Mouse (Mus musculus) heart, embryonic 15.5 days (tissue): ENCODE data around the gene Grxcr1. TPM values are rescaled to one million over a fixed set of nuclear protein-coding genes. Genes with fewer than 3 reads are reported as not detected.

Experiments used
- ATAC-seq: fragments of 200-750 bp; cut with Nextera tagmentation; replicated peaks from 2 replicates; pipeline ENCODE4 v1.8.0; 2017; ENCODE audit warnings: low read depth, moderate TSS enrichment; ENCODE audit not compliant: insufficient number of reproducible peaks, insufficient read depth, low FRiP score
- H3K27ac ChIP-seq: fragments of 300-500 bp; sonication (generic); 2 replicates; pipeline ENCODE4 v1.5.1; 2015; ENCODE audit warnings: mild to moderate bottlenecking, inconsistent platforms
- H3K27me3 ChIP-seq: fragments of 300-500 bp; sonication (generic); 2 replicates; pipeline ENCODE4 v1.6.1; 2015; ENCODE audit warnings: inconsistent platforms
- H3K36me3 ChIP-seq: fragments of 300-500 bp; sonication (generic); 2 replicates; pipeline ENCODE4 v1.6.1; 2015; ENCODE audit warnings: mild to moderate bottlenecking, inconsistent platforms
- H3K4me1 ChIP-seq: fragments of 300-500 bp; sonication (generic); replicated peaks from 2 replicates; pipeline ENCODE4 v1.6.1; 2015; ENCODE audit warnings: inconsistent platforms
- H3K4me2 ChIP-seq: fragments of 300-500 bp; sonication (generic); 2 replicates; pipeline ENCODE4 v1.6.1; 2015; ENCODE audit warnings: inconsistent platforms, mild to moderate bottlenecking, moderate library complexity
- H3K4me3 ChIP-seq: fragments of 300-500 bp; sonication (generic); 2 replicates; pipeline ENCODE4 v1.5.1; 2015; ENCODE audit warnings: mild to moderate bottlenecking, inconsistent platforms
- H3K9ac ChIP-seq: fragments of 300-500 bp; sonication (generic); 2 replicates; pipeline ENCODE4 v1.6.1; 2015; ENCODE audit warnings: mild to moderate bottlenecking, inconsistent platforms
- H3K9me3 ChIP-seq: fragments of 300-500 bp; sonication (generic); replicated peaks from 2 replicates; pipeline ENCODE4 v1.6.1; 2016; ENCODE audit warnings: inconsistent platforms
- WGBS: fragments of 180-500 bp; shearing (Covaris S2); methylation state at CpG from one replicate; pipeline ENCODE4 v1.1.7; 2015; ENCODE audit warnings: mixed read lengths; 5-methylcytosine and 5-hydroxymethylcytosine counted together
- polyA plus RNA-seq: library from polyadenylated mRNA; unstranded; fragments of >200 nt; fragmentation: Nextera tagmentation; extraction: Ambion mirVana; gene quantifications from 2 replicates; pipeline ENCODE4 v1.2.1, GENCODE M21; 2015

Gene Grxcr1
- polyA plus RNA-seq, 1 experiment from 2014 or later, result not detected

- Histone ChIP-seq H3K27me3 (no peaks in the 10 kb centered on the region), H3K9me3 (no peaks in the 10 kb centered on the region), H3K27ac (no peak overlapping the region), H3K36me3 (no peaks in the 10 kb centered on the region), H3K4me3 (no peak overlapping the region), H3K9ac (no peak overlapping the region), H3K4me2 (no peak overlapping the region), H3K4me1 (no peaks in the 10 kb centered on the region)
- WGBS, result 63% methylated on average over 2 of the region's 2 CpGs
- no peak for ATAC-seq
Measured at GRCm38 (mm10) chr5:68093085-68093484, 61.5 kb downstream of the Grxcr1 start.

- Histone ChIP-seq H3K9ac (no peak overlapping the region), H3K36me3 (no peaks in the 10 kb centered on the region), H3K27me3 (no peaks in the 10 kb centered on the region), H3K27ac (no peak overlapping the region), H3K4me1 (no peaks in the 10 kb centered on the region), H3K4me2 (no peak overlapping the region), H3K9me3 (no peaks in the 10 kb centered on the region), H3K4me3 (no peak overlapping the region)
- WGBS, result 86% methylated on average over 5 of the region's 5 CpGs
- ATAC-seq, result no peak
Measured at GRCm38 (mm10) chr5:68097665-68098624, 66.3 kb downstream of the Grxcr1 start.

GRCm38 (mm10) chr5:68112430-68113036 lies 80.9 kb downstream of the Grxcr1 start:
- no peak for ATAC-seq
- Histone ChIP-seq H3K27ac (no peak overlapping the region), H3K9ac (no peak overlapping the region), H3K9me3 (no peaks in the 10 kb centered on the region), H3K4me1 (no peaks in the 10 kb centered on the region), H3K36me3 (no peaks in the 10 kb centered on the region), H3K4me2 (no peak overlapping the region), H3K27me3 (no peaks in the 10 kb centered on the region), H3K4me3 (no peak overlapping the region)
- WGBS, result 56% methylated on average over 6 of the region's 6 CpGs

GRCm38 (mm10) chr5:68120880-68121279 lies 89.2 kb downstream of the Grxcr1 start:
- no peak for ATAC-seq
- Histone ChIP-seq H3K4me3 (no peak overlapping the region), H3K9me3 (no peaks in the 10 kb centered on the region), H3K9ac (no peak overlapping the region), H3K27me3 (no peaks in the 10 kb centered on the region), H3K27ac (no peak overlapping the region), H3K4me1 (no peaks in the 10 kb centered on the region), H3K36me3 (no peaks in the 10 kb centered on the region), H3K4me2 (no peak overlapping the region)
- WGBS, result 32% methylated on average over 2 of the region's 2 CpGs

- 71% methylated on average over 3 of the region's 3 CpGs for WGBS
- Histone ChIP-seq H3K4me2 (no peak overlapping the region), H3K9ac (no peak overlapping the region), H3K27ac (no peak overlapping the region), H3K4me3 (no peak overlapping the region), H3K9me3 (no peaks in the 10 kb centered on the region), H3K36me3 (no peaks in the 10 kb centered on the region), H3K27me3 (no peaks in the 10 kb centered on the region), H3K4me1 (no peaks in the 10 kb centered on the region)
- ATAC-seq, result no peak
Measured at GRCm38 (mm10) chr5:68122883-68123282, 91.2 kb downstream of the Grxcr1 start.

DNA sequence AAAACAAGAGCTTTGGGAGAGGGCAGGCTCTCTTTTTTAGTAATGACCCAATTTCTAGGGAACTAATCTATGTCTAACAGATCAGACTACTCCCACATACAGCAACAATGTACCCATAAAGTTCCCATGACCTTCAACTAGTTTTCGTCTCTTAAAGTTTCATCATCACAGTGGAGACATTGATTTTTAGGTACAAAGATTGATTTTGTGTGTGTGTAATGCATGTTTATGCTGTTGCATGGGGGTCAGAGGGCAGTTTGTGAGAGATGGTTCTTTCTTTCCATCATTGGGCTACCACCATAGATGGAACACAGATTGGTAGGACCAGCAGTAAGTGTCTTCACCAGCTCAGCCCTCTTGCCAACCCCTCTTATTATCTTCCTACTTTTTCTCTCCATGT lies 93.8 kb downstream of the Grxcr1 start:
- H3K4me1 ChIP-seq, result no peaks in the 10 kb centered on the region
- H3K9me3 ChIP-seq, result no peaks in the 10 kb centered on the region
- 81% methylated on average over 1 of the region's 1 CpGs for WGBS
- no peaks in the 10 kb centered on the region for H3K27me3 ChIP-seq
- no peak overlapping the region for H3K4me3 ChIP-seq
- no peak for ATAC-seq
- H3K9ac ChIP-seq, result no peak overlapping the region
- no peak overlapping the region for H3K27ac ChIP-seq
- no peak overlapping the region for H3K4me2 ChIP-seq
- H3K36me3 ChIP-seq, result no peaks in the 10 kb centered on the region

GRCm38 (mm10) chr5:68128421-68128820 lies 96.8 kb downstream of the Grxcr1 start:
- no peak overlapping the region for H3K9ac ChIP-seq
- H3K4me3 ChIP-seq, result no peak overlapping the region
- no peaks in the 10 kb centered on the region for H3K27me3 ChIP-seq
- H3K4me2 ChIP-seq, result no peak overlapping the region
- no peaks in the 10 kb centered on the region for H3K36me3 ChIP-seq
- H3K9me3 ChIP-seq, result no peaks in the 10 kb centered on the region
- H3K27ac ChIP-seq, result no peak overlapping the region
- no peak for ATAC-seq
- H3K4me1 ChIP-seq, result no peaks in the 10 kb centered on the region
- WGBS, result 13% methylated on average over 4 of the region's 4 CpGs

GRCm38 (mm10) chr5:68128821-68129608 lies 97.4 kb downstream of the Grxcr1 start:
- 68% methylated on average over 3 of the region's 3 CpGs for WGBS
- no peaks in the 10 kb centered on the region for H3K4me1 ChIP-seq
- no peaks in the 10 kb centered on the region for H3K9me3 ChIP-seq
- H3K4me2 ChIP-seq, result no peak overlapping the region
- H3K4me3 ChIP-seq, result no peak overlapping the region
- H3K27ac ChIP-seq, result no peak overlapping the region
- no peak for ATAC-seq
- H3K9ac ChIP-seq, result no peak overlapping the region
- no peaks in the 10 kb centered on the region for H3K27me3 ChIP-seq
- H3K36me3 ChIP-seq, result no peaks in the 10 kb centered on the region

DNA sequence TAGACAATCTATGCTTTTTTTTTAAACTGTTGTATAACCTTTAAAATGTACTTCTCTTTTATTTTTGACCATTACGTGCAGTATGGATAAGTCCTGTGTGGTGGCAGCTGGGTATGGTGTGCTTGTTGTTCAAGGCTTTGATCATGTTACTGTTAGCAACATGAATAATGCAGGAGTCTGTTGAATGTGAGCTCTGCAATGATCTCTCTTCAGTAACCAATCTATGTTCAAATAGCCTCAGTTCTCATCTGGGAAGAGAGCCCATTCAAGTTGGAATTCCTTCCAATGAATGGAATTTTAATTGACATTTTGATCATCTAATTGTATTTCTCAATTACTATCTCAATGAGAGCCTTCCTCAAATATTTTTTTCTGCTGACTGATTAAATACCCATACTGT lies 115.2 kb downstream of the Grxcr1 start:
- WGBS, result 83% methylated on average over 1 of the region's 1 CpGs
- H3K36me3 ChIP-seq, result no peaks in the 10 kb centered on the region
- H3K9me3 ChIP-seq, result no peaks in the 10 kb centered on the region
- no peak overlapping the region for H3K27ac ChIP-seq
- H3K4me1 ChIP-seq, result no peaks in the 10 kb centered on the region
- no peak overlapping the region for H3K9ac ChIP-seq
- no peak overlapping the region for H3K4me2 ChIP-seq
- no peaks in the 10 kb centered on the region for H3K27me3 ChIP-seq
- no peak for ATAC-seq
- no peak overlapping the region for H3K4me3 ChIP-seq

DNA sequence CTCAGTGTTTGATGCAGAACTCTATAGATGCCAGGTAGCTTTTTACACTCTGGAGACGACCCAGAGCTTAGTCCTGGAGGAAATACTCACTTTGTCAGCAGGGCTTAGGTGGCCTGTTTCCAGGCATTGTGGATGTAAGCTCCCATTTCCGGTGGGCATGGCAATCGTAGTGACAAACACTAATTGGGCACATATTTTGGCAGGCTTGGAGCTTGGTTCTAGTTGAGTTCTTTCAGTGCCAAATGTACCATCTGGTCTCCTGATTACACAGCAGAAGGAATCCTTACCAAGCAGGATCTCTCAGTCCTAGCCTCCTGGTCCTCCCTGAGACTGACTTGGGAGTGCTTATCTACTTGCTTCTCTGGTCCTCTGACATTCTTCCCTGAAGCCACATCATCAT lies 118.3 kb downstream of the Grxcr1 start:
- H3K9me3 ChIP-seq, result no peaks in the 10 kb centered on the region
- no peak for ATAC-seq
- H3K27ac ChIP-seq, result no peak overlapping the region
- H3K36me3 ChIP-seq, result no peaks in the 10 kb centered on the region
- no peaks in the 10 kb centered on the region for H3K4me1 ChIP-seq
- H3K4me2 ChIP-seq, result no peak overlapping the region
- 60% methylated on average over 3 of the region's 3 CpGs for WGBS
- H3K27me3 ChIP-seq, result no peaks in the 10 kb centered on the region
- no peak overlapping the region for H3K4me3 ChIP-seq
- no peak overlapping the region for H3K9ac ChIP-seq

GRCm38 (mm10) chr5:68150347-68151043 lies 118.9 kb downstream of the Grxcr1 start:
- Histone ChIP-seq H3K36me3 (no peaks in the 10 kb centered on the region), H3K4me2 (no peak overlapping the region), H3K4me1 (no peaks in the 10 kb centered on the region), H3K9ac (no peak overlapping the region), H3K27ac (no peak overlapping the region), H3K4me3 (no peak overlapping the region), H3K9me3 (no peaks in the 10 kb centered on the region), H3K27me3 (no peaks in the 10 kb centered on the region)
- no peak for ATAC-seq
- WGBS, result 68% methylated on average over 4 of the region's 4 CpGs
